Mouse (Mus musculus): ENCODE data around the gene Arrdc5.

DNA sequence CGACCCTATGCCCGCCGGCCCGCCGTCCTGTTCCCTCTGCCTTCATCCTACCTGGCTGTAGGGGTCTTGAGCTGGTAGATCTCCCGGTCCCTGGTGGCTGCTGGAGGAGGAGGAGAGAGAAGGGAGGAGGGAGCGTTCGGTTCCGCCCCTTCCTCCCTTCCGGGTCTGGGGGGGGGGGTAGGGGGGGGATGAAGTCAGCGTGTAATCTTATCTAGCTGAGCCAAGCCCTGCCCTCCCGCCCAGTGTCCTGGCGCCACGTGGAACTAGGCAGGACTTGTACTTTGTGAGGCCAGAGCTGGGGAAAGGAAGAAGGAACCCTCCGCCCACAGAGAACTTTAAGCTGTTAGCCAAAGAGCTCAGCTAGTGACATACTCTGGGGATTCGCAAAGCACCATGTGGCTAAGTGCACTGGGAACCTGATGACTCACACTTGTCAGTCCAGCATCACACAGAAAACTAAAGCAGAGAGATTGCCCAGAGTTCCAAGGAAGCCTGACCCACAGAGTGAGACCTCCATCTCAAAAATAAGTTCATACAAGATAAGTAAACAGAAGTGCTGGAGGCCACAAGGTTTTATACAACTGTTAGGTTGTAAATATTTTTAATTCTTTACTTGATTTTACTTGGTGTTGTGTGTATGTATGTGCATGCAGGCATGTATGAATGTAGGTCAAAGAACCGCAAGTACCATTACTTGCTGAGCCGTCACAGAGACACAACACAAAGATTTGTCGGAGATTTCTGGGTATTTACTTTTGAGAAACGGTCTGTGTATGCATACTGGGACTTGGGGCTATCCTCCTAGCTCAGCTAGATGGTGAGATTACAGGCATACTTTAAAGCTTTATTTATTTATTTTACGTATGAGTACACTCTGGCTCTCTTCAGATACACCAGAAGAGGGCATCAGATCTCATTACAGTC is 23.2 kb downstream of the Arrdc5 start, which contains the start of gene Ticam1:
- TF ChIP-seq CTCF (IDR thresholded peaks at IDR 0.05) (peak; percentile 62), EP300 (IDR thresholded peaks at IDR 0.05) (peak; percentile 66; the same call in 1 of the 2 replicates)

Measured in lung, postnatal 0 days (tissue).